ENCODE assay signal across 8 mouse cellular contexts in the genomic region with DNA sequence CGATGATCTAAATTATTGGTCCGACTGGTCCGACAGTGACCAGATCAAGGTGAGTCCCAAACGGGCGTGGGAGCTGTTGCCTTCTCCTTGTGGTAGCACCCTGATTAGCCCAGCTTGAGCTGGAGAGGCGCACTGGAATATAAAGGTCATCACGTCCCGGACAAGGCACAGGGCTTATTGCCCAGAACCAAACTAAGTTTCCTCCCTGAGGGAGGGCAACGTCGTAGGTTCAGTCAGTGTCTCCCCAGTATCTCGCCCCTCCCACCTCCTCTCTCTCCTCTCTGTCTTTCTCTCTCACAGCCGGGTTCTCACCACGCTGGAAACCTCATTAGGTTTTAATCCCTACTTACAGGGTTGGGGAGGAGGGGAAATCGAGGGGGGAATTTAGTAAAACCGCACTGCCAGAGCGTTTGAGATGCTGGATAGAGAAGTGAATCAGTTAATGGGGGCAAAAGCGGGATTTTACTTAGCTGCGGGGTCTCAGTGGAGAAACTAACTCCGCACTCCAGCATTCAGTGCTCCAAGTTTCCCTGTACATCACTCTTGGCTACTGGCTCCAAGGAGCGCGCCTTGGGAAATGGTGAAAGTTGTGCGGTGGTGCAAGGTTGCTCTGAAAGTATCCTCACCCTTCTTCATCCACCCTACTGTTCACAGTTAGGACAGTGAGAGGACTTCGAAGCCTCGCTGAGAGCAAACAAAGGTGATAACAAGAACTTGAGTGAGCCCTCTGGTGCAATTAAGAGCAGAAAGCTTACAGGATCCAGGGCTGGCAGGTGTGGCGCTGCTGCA. TPM values are rescaled to one million over a fixed set of nuclear protein-coding genes. Genes with fewer than 3 reads are reported as not detected.
DNase-seq lines count a peak whose midpoint lies in the region; ATAC-seq and TF ChIP-seq lines count a peak whose summit lies in the region.

No protein-coding gene starts in this region.

- TF ChIP-seq CTCF in bone marrow macrophage, adult 2 months (IDR thresholded peaks at IDR 0.05; ENCODE audit: low read depth, low read length), result no peak
- no peak for TF ChIP-seq CTCF in lung, postnatal 0 days (IDR thresholded peaks at IDR 0.05)

- 2% methylated on average over 25 of the region's 25 CpGs for WGBS in hindbrain, embryonic 11.5 days
- WGBS in midbrain, embryonic 16.5 days, result under 1% methylated on average over 25 of the region's 25 CpGs
- 4% methylated on average over 25 of the region's 25 CpGs for WGBS in liver, embryonic 11.5 days
- 2% methylated on average over 25 of the region's 25 CpGs for WGBS in lung, postnatal 0 days

- ATAC-seq in frontal cortex, adult (ENCODE audit: low TSS enrichment), result peak; percentile 41; the same call in 1 of the 2 replicates
- ATAC-seq in hindbrain, embryonic 11.5 days (ENCODE audit: low FRiP score), result peak; percentile 45
- peak; percentile 19 for ATAC-seq in midbrain, embryonic 16.5 days
- ATAC-seq in liver, embryonic 11.5 days (replicated peaks; ENCODE audit: low FRiP score), result no peak
- ATAC-seq in lung, postnatal 0 days, result no peak

- peak overlapping the region; percentile 31; the same call in 1 of the 2 replicates for H3K4me3 ChIP-seq in bone marrow macrophage, adult 2 months (ENCODE audit: insufficient read depth, low read length)
- peak overlapping the region; percentile 13; the same call in 1 of the 2 replicates for H3K4me3 ChIP-seq in hindbrain, embryonic 11.5 days (ENCODE audit: low read depth, low read length)
- peak overlapping the region; percentile 45 for H3K4me3 ChIP-seq in midbrain, embryonic 16.5 days (ENCODE audit: low read depth, low read length)
- no peak overlapping the region for H3K4me3 ChIP-seq in liver, embryonic 11.5 days (ENCODE audit: low read depth, low read length)
- H3K4me3 ChIP-seq in lung, postnatal 0 days (ENCODE audit: low read depth, low read length), result no peak overlapping the region

- 0 out of 2 replicates have a peak overlapping the region, but pooled peaks have one; percentile 2 for H3K9ac ChIP-seq in hindbrain, embryonic 11.5 days (ENCODE audit: low read depth, low read length)
- H3K9ac ChIP-seq in midbrain, embryonic 16.5 days (ENCODE audit: low read depth, low read length), result peak overlapping the region; percentile 62
- no peak overlapping the region for H3K9ac ChIP-seq in liver, embryonic 11.5 days (ENCODE audit: low read depth, low read length)
- H3K9ac ChIP-seq in lung, postnatal 0 days (replicated peaks; ENCODE audit: low read depth), result no peak overlapping the region

- no peak for TF ChIP-seq POLR2A in bone marrow macrophage, adult 2 months (IDR thresholded peaks at IDR 0.05; ENCODE audit: borderline replicate concordance, low read depth, low read length)

- H3K4me1 ChIP-seq in bone marrow macrophage, adult 2 months (ENCODE audit: control insufficient read depth, insufficient read depth, low read length), result no peaks in the 10 kb centered on the region
- peaks cover 5% of the 10 kb centered on the region; the same call in 1 of the 2 replicates for H3K4me1 ChIP-seq in hindbrain, embryonic 11.5 days (replicated peaks; ENCODE audit: control insufficient read depth, insufficient read depth, low read length)
- peaks cover 16% of the 10 kb centered on the region for H3K4me1 ChIP-seq in midbrain, embryonic 16.5 days (ENCODE audit: control insufficient read depth, insufficient read depth, low read length)
- no peaks in the 10 kb centered on the region for H3K4me1 ChIP-seq in liver, embryonic 11.5 days (replicated peaks; ENCODE audit: control insufficient read depth, insufficient read depth, low read length)
- no peaks in the 10 kb centered on the region for H3K4me1 ChIP-seq in lung, postnatal 0 days (ENCODE audit: insufficient read depth, low read depth, low read length)

- H3K4me2 ChIP-seq in hindbrain, embryonic 11.5 days (replicated peaks; ENCODE audit: low read depth, low read length), result peak overlapping the region; percentile 71
- H3K4me2 ChIP-seq in midbrain, embryonic 16.5 days (ENCODE audit: low read length), result peak overlapping the region; percentile 94
- H3K4me2 ChIP-seq in liver, embryonic 11.5 days, result no peak overlapping the region
- H3K4me2 ChIP-seq in lung, postnatal 0 days (replicated peaks; ENCODE audit: low read depth, low read length), result no peak overlapping the region; the same call in 1 of the 2 replicates

- no peaks in the 10 kb centered on the region for H3K36me3 ChIP-seq in hindbrain, embryonic 11.5 days (ENCODE audit: control insufficient read depth, insufficient read depth, low read length)
- no peaks in the 10 kb centered on the region for H3K36me3 ChIP-seq in midbrain, embryonic 16.5 days (ENCODE audit: control insufficient read depth, insufficient read depth, low read length)
- H3K36me3 ChIP-seq in liver, embryonic 11.5 days (ENCODE audit: control insufficient read depth, insufficient read depth, low read length), result no peaks in the 10 kb centered on the region
- no peaks in the 10 kb centered on the region for H3K36me3 ChIP-seq in lung, postnatal 0 days (ENCODE audit: insufficient read depth, low read length)

- DNase-seq in frontal cortex, postnatal 14 days (ENCODE audit: low spot score in 2 of 2), result no peak
- peak; percentile 50 for DNase-seq in hindbrain, embryonic 11.5 days (ENCODE audit: low spot score)
- no peak for DNase-seq in liver, embryonic 11.5 days (ENCODE audit: low spot score)
- DNase-seq in lung, postnatal 0 days (ENCODE audit: low spot score), result no peak
- DNase-seq in layer of hippocampus, postnatal 14 days (ENCODE audit: low spot score in 2 of 2), result no peak

- H3K27me3 ChIP-seq in hindbrain, embryonic 11.5 days (ENCODE audit: control insufficient read depth, insufficient read depth, low read length), result peaks cover 29% of the 10 kb centered on the region
- H3K27me3 ChIP-seq in midbrain, embryonic 16.5 days (ENCODE audit: control insufficient read depth, insufficient read depth, low read depth, low read length), result peaks cover 14% of the 10 kb centered on the region
- peaks cover 40% of the 10 kb centered on the region for H3K27me3 ChIP-seq in liver, embryonic 11.5 days (replicated peaks; ENCODE audit: control insufficient read depth, insufficient read depth, low read length)
- H3K27me3 ChIP-seq in lung, postnatal 0 days (replicated peaks; ENCODE audit: insufficient read depth, low read length), result peaks cover 26% of the 10 kb centered on the region; the same call in 1 of the 2 replicates

- no peaks in the 10 kb centered on the region for H3K9me3 ChIP-seq in hindbrain, embryonic 11.5 days (ENCODE audit: control insufficient read depth, low read length)
- no peaks in the 10 kb centered on the region for H3K9me3 ChIP-seq in midbrain, embryonic 16.5 days (replicated peaks; ENCODE audit: control insufficient read depth, low read length, poor library complexity, severe bottlenecking)
- no peaks in the 10 kb centered on the region for H3K9me3 ChIP-seq in liver, embryonic 11.5 days (ENCODE audit: control insufficient read depth, low read length)
- no peaks in the 10 kb centered on the region for H3K9me3 ChIP-seq in lung, postnatal 0 days (ENCODE audit: low read length)

- no peak overlapping the region for H3K27ac ChIP-seq in bone marrow macrophage, adult 2 months (ENCODE audit: insufficient read depth, low read depth, low read length)
- H3K27ac ChIP-seq in hindbrain, embryonic 11.5 days (ENCODE audit: low read depth, low read length), result no peak overlapping the region
- H3K27ac ChIP-seq in midbrain, embryonic 16.5 days (ENCODE audit: low read length), result no peak overlapping the region
- H3K27ac ChIP-seq in liver, embryonic 11.5 days (ENCODE audit: low read depth, low read length), result no peak overlapping the region
- H3K27ac ChIP-seq in lung, postnatal 0 days (ENCODE audit: low read length), result no peak overlapping the region

- no peak for TF ChIP-seq EP300 in lung, postnatal 0 days (IDR thresholded peaks at IDR 0.05)

RNA-seq across cellular contexts. Expression of a gene that starts 1.2 kb away (rescaled TPM):
- polyA plus RNA-seq in bone marrow macrophage, adult 2 months (2012; ENCODE audit: insufficient read depth, insufficient read length, missing spikeins), result not detected in 2 replicates
- 6.7 and 10.1 TPM in 2 replicates for polyA plus RNA-seq in hindbrain, embryonic 11.5 days (2014; fragmentation: Nextera tagmentation; extraction: Ambion mirVana)
- polyA plus RNA-seq in midbrain, embryonic 16.5 days (2015; fragmentation: Nextera tagmentation; extraction: Ambion mirVana), result 126 and 137 TPM in 2 replicates
- polyA plus RNA-seq in liver, embryonic 11.5 days (2014; fragmentation: Nextera tagmentation; extraction: Ambion mirVana), result 0.32 TPM in 1 of 2 replicates, not detected in the other
- 0.18 TPM in 1 of 2 replicates, not detected in the other for polyA plus RNA-seq in lung, postnatal 0 days (2015; fragmentation: Nextera tagmentation; extraction: Ambion mirVana)
- total RNA-seq in layer of hippocampus, postnatal 14 days (2021), result 10 to 100 TPM; 12.7 to 13.8 TPM

Comparison
In these comparisons a context has a peak if more than half of its experiments do, and no peak if none do; other contexts are left out.
1. ATAC-seq: peak in frontal cortex, adult (single experiment), hindbrain, embryonic 11.5 days (single experiment) and midbrain, embryonic 16.5 days (single experiment); none in liver, embryonic 11.5 days (single experiment) and lung, postnatal 0 days (single experiment).
2. H3K4me3 ChIP-seq: peak in bone marrow macrophage, adult 2 months (single experiment), hindbrain, embryonic 11.5 days (single experiment) and midbrain, embryonic 16.5 days (single experiment); none in liver, embryonic 11.5 days (single experiment) and lung, postnatal 0 days (single experiment).
3. H3K4me2 ChIP-seq: peak in hindbrain, embryonic 11.5 days (single experiment) and midbrain, embryonic 16.5 days (single experiment); none in liver, embryonic 11.5 days (single experiment) and lung, postnatal 0 days (single experiment).
4. H3K9ac ChIP-seq: peak in hindbrain, embryonic 11.5 days (single experiment) and midbrain, embryonic 16.5 days (single experiment); none in liver, embryonic 11.5 days (single experiment) and lung, postnatal 0 days (single experiment).
5. RNA of a gene that starts 1.2 kb away (polyA plus RNA-seq): 126 to 137 TPM in midbrain, embryonic 16.5 days; 6.7 to 10.1 TPM in hindbrain, embryonic 11.5 days, 0.32 TPM in liver, embryonic 11.5 days, 0.18 TPM in lung, postnatal 0 days and not detected in bone marrow macrophage, adult 2 months; every median in the first group is over 10 times any median in the second.